ENCODE assay signal across 9 mouse cellular contexts in the genomic region with DNA sequence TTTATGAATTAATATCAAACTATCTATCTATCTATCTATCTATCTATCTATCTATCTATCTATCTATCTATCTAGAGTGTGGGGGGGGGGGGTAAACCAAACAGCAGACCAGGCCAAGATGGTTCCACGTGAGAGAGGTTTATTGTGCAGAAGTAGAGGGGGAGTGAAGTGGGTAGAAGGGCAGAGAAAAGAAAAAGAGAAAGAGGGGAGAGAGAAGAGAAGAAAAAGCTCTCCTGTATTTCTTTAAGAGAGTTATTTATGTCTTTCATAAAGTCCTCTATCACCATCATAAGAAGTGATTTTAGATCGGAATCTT. TPM values are rescaled to one million over a fixed set of nuclear protein-coding genes. Genes with fewer than 3 reads are reported as not detected.
A peak's percentile ranks its signal among the peaks of the same experiment; 100 is the strongest.
DNase-seq lines count a peak whose midpoint lies in the region; ATAC-seq and TF ChIP-seq lines count a peak whose summit lies in the region.
"Had no signal": no experiment of that assay in that cellular context is flagged by ENCODE, and none has a peak within 500 bp of the region (broad histone marks: within the 10 kb centered on the region; RNA-seq: fewer than 3 reads in every experiment).

No protein-coding gene starts in this region.

- no peaks in the 10 kb centered on the region for H3K36me3 ChIP-seq in heart, embryonic 15.5 days
- no peaks in the 10 kb centered on the region for H3K36me3 ChIP-seq in embryonic facial prominence, embryonic 10.5 days (replicated peaks)
- no peaks in the 10 kb centered on the region for H3K36me3 ChIP-seq in hindbrain, embryonic 13.5 days
- no peaks in the 10 kb centered on the region for H3K36me3 ChIP-seq in liver, postnatal 0 days (replicated peaks; ENCODE audit: insufficient read depth, low read length)

- H3K4me1 ChIP-seq in heart, embryonic 15.5 days (replicated peaks): 0 out of 2 replicates have a peak, but pooled peaks cover 3% of the 10 kb centered on the region
- peaks cover 11% of the 10 kb centered on the region for H3K4me1 ChIP-seq in embryonic facial prominence, embryonic 10.5 days
- peaks cover 10% of the 10 kb centered on the region for H3K4me1 ChIP-seq in hindbrain, embryonic 13.5 days (replicated peaks)
- H3K4me1 ChIP-seq in liver, postnatal 0 days (ENCODE audit: insufficient read depth): peaks cover 4% of the 10 kb centered on the region; the same call in 1 of the 2 replicates

- H3K4me3 ChIP-seq in heart, embryonic 15.5 days: peak overlapping the region; percentile 53
- peak overlapping the region; percentile 50 for H3K4me3 ChIP-seq in embryonic facial prominence, embryonic 10.5 days
- peak overlapping the region; percentile 38 for H3K4me3 ChIP-seq in hindbrain, embryonic 13.5 days
- H3K4me3 ChIP-seq in liver, postnatal 0 days (ENCODE audit: low read depth, low read length): peak overlapping the region; percentile 7; the same call in 1 of the 2 replicates

- TF ChIP-seq CTCF in liver, postnatal 0 days (IDR thresholded peaks at IDR 0.05; ENCODE audit: low read depth): no peak

- H3K9me3 ChIP-seq in heart, embryonic 15.5 days (replicated peaks): no peaks in the 10 kb centered on the region
- H3K9me3 ChIP-seq in embryonic facial prominence, embryonic 10.5 days: no peaks in the 10 kb centered on the region
- 0 out of 2 replicates have a peak, but pooled peaks cover 3% of the 10 kb centered on the region for H3K9me3 ChIP-seq in hindbrain, embryonic 13.5 days
- H3K9me3 ChIP-seq in liver, postnatal 0 days (ENCODE audit: low read length): no peaks in the 10 kb centered on the region

- H3K27ac ChIP-seq in heart, embryonic 15.5 days: no peak overlapping the region
- H3K27ac ChIP-seq in embryonic facial prominence, embryonic 10.5 days (replicated peaks): peak overlapping the region; percentile 88
- H3K27ac ChIP-seq in hindbrain, embryonic 13.5 days: peak overlapping the region; percentile 77; the same call in 1 of the 2 replicates
- peak overlapping the region; percentile 66; the same call in 1 of the 2 replicates for H3K27ac ChIP-seq in liver, postnatal 0 days (ENCODE audit: low read depth)

- no peak for DNase-seq in heart, postnatal 25 days (ENCODE audit: low spot score)
- DNase-seq in embryonic facial prominence, embryonic 10.5 days (ENCODE audit: low spot score): no peak
- DNase-seq in liver, postnatal 0 days: no peak
- no peak for DNase-seq in urinary bladder, adult 2 months (ENCODE audit: low spot score)

- 47% methylated on average over 2 of the region's 2 CpGs for whole genome bisulfite sequencing in heart, embryonic 15.5 days
- whole genome bisulfite sequencing in embryonic facial prominence, embryonic 10.5 days: 55% methylated on average over 2 of the region's 2 CpGs
- 41% methylated on average over 2 of the region's 2 CpGs for WGBS in hindbrain, embryonic 13.5 days
- WGBS in liver, postnatal 0 days (ENCODE audit: insufficient replicate concordance): 55% methylated on average over 2 of the region's 2 CpGs

- intact Hi-C loops in heart, postnatal 25 days (cut with DNase I): no loop called here

- peak overlapping the region; percentile 74 for H3K4me2 ChIP-seq in heart, embryonic 15.5 days
- peak overlapping the region; percentile 59 for H3K4me2 ChIP-seq in hindbrain, embryonic 13.5 days
- H3K4me2 ChIP-seq in liver, postnatal 0 days (ENCODE audit: low read depth, low read length): peak overlapping the region; percentile 72

- no peak for ATAC-seq in heart, embryonic 15.5 days (replicated peaks; ENCODE audit: insufficient number of reproducible peaks, insufficient read depth, low FRiP score, low read depth)
- ATAC-seq in hindbrain, embryonic 13.5 days (ENCODE audit: low FRiP score): peak; percentile 53
- no peak; the same call in none of the 2 replicates for ATAC-seq in liver, postnatal 0 days
- no peak for ATAC-seq in frontal cortex, adult (ENCODE audit: low TSS enrichment)
- ATAC-seq in megakaryocyte progenitor cell, adult 5-6 weeks (replicated peaks; ENCODE audit: poor library complexity): no peak
- ATAC-seq: activated CD4-positive, CD25-positive, alpha-beta regulatory T cell, adult 4 months had no signal

- H3K9ac ChIP-seq in heart, embryonic 15.5 days: peak overlapping the region; percentile 46; the same call in 1 of the 2 replicates
- H3K9ac ChIP-seq in hindbrain, embryonic 13.5 days: peak overlapping the region; percentile 69
- H3K9ac ChIP-seq in liver, postnatal 0 days (replicated peaks): no peak overlapping the region

- no peaks in the 10 kb centered on the region for H3K27me3 ChIP-seq in heart, embryonic 15.5 days
- H3K27me3 ChIP-seq in embryonic facial prominence, embryonic 10.5 days (replicated peaks; ENCODE audit: low read depth, poor library complexity, severe bottlenecking): 0 out of 2 replicates have a peak, but pooled peaks cover 5% of the 10 kb centered on the region
- H3K27me3 ChIP-seq in hindbrain, embryonic 13.5 days: no peaks in the 10 kb centered on the region
- no peaks in the 10 kb centered on the region for H3K27me3 ChIP-seq in liver, postnatal 0 days (ENCODE audit: insufficient read depth, low read length)

- no peak for TF ChIP-seq EP300 in liver, postnatal 0 days (IDR thresholded peaks at IDR 0.05; ENCODE audit: low read depth)

RNA-seq across cellular contexts. Expression of gene Gm6685, which starts 26.2 kb away (rescaled TPM):
- polyA plus RNA-seq in heart, embryonic 15.5 days (2015; fragmentation: Nextera tagmentation; extraction: Ambion mirVana): not detected in 2 replicates
- total RNA-seq in heart, postnatal 25 days (2021): 1 to 10 TPM; 3.3 to 4.0 TPM
- polyA plus RNA-seq in embryonic facial prominence, embryonic 10.5 days (2016; fragmentation: Nextera tagmentation; extraction: Ambion mirVana): 0.39 and 0.40 TPM in 2 replicates
- polyA plus RNA-seq in hindbrain, embryonic 13.5 days (2015; fragmentation: Nextera tagmentation; extraction: Ambion mirVana): not detected in 2 replicates
- polyA plus RNA-seq in liver, postnatal 0 days (2015; fragmentation: Nextera tagmentation; extraction: Ambion mirVana): not detected in 2 replicates
- not detected in 2 replicates for total RNA-seq in megakaryocyte progenitor cell, adult 5-6 weeks (2015)
- 0.54 and 0.74 TPM in 2 replicates for total RNA-seq in megakaryocyte progenitor cell, adult 5-6 weeks (2017)
- polyA plus RNA-seq in urinary bladder, adult 2 months (2012; rRNA removed): 0.27 and 0.32 TPM in 2 replicates
